Mouse (Mus musculus) right cerebral cortex, postnatal 36 days (tissue): ENCODE measurements around the gene AI413582.

Experiments
- DNase-seq, 2 experiments: peaks; one replicate each; pipeline ENCODE4 v3.0.0; 2022; ENCODE audit warnings: low spot score in 2 of 2, mixed read lengths in 1 of 2

Gene AI413582

GRCm38 (mm10) chr17:27518700-27519595, 46.6 kb downstream of the AI413582 start:
- no peak for DNase-seq

- no peak for DNase-seq
These were observed 47.3 kb downstream of the AI413582 start for GRCm38 (mm10) chr17:27518296-27518695.

- no peak for DNase-seq
These were observed 51.4 kb downstream of the AI413582 start for GRCm38 (mm10) chr17:27513916-27514762.
